Mouse (Mus musculus): ENCODE results near the gene Dner. TPM values are rescaled to one million over a fixed set of nuclear protein-coding genes. Genes with fewer than 3 reads are reported as not detected.

The Dner gene
- not detected for total RNA-seq (2023)

DNA sequence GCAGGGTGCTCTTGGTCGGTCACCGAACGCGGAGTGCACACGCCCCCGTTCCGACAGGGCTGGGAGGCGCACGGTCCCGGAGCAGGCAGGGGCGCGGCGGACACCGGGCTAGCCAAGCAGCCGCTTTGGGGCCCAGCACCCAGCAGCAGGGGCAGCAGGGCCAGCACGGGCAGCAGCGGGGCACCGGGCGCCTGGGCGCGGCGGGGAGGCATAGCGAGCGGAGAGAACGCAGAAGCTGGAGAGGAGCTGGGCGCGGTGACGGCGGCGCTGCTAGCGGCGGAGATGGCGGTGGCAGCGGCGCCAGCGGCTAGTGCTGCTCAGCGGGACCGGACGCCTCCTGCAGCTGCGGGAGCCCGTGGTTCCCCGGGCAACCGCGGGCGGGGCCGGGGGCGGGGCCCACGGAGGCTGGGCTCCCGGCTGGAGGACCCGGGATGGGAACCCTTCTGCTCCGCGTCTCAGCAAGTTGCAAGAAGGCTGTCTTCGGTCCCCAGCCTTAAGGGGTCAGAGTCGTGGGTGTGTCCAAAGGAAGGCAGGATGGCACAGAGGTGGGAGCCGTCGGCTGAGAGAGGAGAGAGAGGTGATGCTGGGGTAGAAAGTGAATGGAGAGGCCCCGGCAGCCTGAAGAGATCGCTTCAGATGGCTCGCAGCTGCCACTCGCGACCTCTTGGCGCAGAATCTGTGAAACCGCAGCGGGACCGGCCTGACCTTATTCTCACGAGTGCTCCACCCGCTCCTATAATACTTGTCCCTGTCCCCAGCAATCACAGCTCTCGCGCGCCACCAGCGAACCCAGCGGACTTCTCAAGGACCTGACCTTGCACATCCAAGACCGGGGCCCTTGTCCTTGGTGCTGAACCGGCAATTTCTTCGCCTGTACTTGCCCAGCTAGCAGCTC, at the start of gene Dner:
Dner (minus strand) TSS at position 705 of the 895 bp plus-strand sequence.

DNA sequence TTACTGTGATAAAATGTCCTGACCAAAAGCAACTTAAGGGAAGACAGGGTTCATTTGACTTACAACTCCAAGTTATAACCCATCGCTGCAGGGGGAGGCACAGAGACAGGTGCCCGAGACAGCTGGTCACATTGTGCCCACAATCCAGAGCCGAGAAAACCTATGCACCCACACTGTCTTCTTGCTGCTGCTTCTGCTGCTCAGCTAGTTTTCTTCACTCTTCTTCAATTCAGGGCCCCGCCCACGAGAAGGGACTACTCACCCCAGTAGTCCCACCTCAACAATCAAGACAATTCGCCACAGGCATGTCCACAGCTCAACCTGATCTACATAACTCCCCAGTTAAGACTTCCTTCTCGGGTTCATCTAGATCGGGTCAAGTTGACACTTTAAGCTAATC, 332.1 kb downstream of the Dner start, which contains the start of gene Pid1:
Pid1 (minus strand) TSS at position 214 of the 400 bp plus-strand sequence.

Other genes with a start within 250 kb of the Dner start
- under 1 TPM; 0.46 to 0.68 TPM for gene Fbxo36, start 143.6 kb upstream of the Dner start, total RNA-seq (2023)
- 100 to 1,000 TPM; 331 to 340 TPM for gene Trip12, start 144.3 kb upstream of the Dner start, total RNA-seq (2023)
- gene Slc16a14, start 238.9 kb upstream of the Dner start, total RNA-seq (2023) = not detected

All from B cell, adult 67 days (primary cell).